In genomic region chr11:101155728-101156371, GRCm38 (mm10) we compare ENCODE assay signal across 9 mouse cellular contexts. TPM values are rescaled to one million over a fixed set of nuclear protein-coding genes. Genes with fewer than 3 reads are reported as not detected.
DNase-seq lines count a peak whose midpoint lies in the region; ATAC-seq lines count a peak whose summit lies in the region.
"Had no signal": no experiment of that assay in that cellular context is flagged by ENCODE, and none has a peak within 500 bp of the region (broad histone marks: within the 10 kb centered on the region; RNA-seq: fewer than 3 reads in every experiment).

Gene Tubg2 (plus strand): TSS chr11:101155907.

- H3K27ac ChIP-seq in midbrain, embryonic 12.5 days (replicated peaks), result peak within 1 kb of the TSS; percentile 83
- no peak within 1 kb of the TSS; the same call in 1 of the 2 replicates for H3K27ac ChIP-seq in stomach, embryonic 14.5 days (ENCODE audit: low read length)

- H3K4me2 ChIP-seq in midbrain, embryonic 12.5 days (replicated peaks), result peak within 1 kb of the TSS; percentile 65
- H3K4me2 ChIP-seq in stomach, embryonic 14.5 days (replicated peaks; ENCODE audit: low read depth, low read length), result peak within 1 kb of the TSS; percentile 58

- peaks cover 37% of the 10 kb centered on the region for H3K27me3 ChIP-seq in midbrain, embryonic 12.5 days
- H3K27me3 ChIP-seq in stomach, embryonic 14.5 days (ENCODE audit: control insufficient read depth, insufficient read depth, low read length), result no peaks in the 10 kb centered on the region

- DNase-seq in heart, adult 11 months, result peak; percentile 97
- no peak for DNase-seq in heart, postnatal 25 days (ENCODE audit: low spot score)
- DNase-seq in cerebellum, adult 9-10 months, result peak; percentile 85
- peak; percentile 69 to 72 for DNase-seq in frontal cortex, postnatal 10 days (ENCODE audit: low spot score in 2 of 2)
- peak; percentile 87 for DNase-seq in left cerebral cortex, postnatal 36 days (ENCODE audit: low spot score in 2 of 2)

- H3K9me3 ChIP-seq in midbrain, embryonic 12.5 days, result no peaks in the 10 kb centered on the region
- H3K9me3 ChIP-seq in stomach, embryonic 14.5 days (ENCODE audit: control insufficient read depth, low read depth, low read length), result no peaks in the 10 kb centered on the region
- H3K9me3 ChIP-seq: G1E had no signal

- peak; percentile 60 for ATAC-seq in inflammation-experienced regulatory T-cells, adult 6 months
- ATAC-seq in midbrain, embryonic 12.5 days (ENCODE audit: low FRiP score, low read depth), result peak; percentile 41; the same call in 1 of the 2 replicates
- ATAC-seq in stomach, embryonic 14.5 days (ENCODE audit: insufficient number of reproducible peaks, insufficient read depth, low FRiP score, low read depth), result peak; percentile 70; the same call in 1 of the 2 replicates

- no peaks in the 10 kb centered on the region for H3K36me3 ChIP-seq in midbrain, embryonic 12.5 days
- no peaks in the 10 kb centered on the region for H3K36me3 ChIP-seq in stomach, embryonic 14.5 days (ENCODE audit: control insufficient read depth, insufficient read depth, low read length)
- H3K36me3 ChIP-seq: G1E had no signal

- peak within 1 kb of the TSS; percentile 43 for H3K4me3 ChIP-seq in midbrain, embryonic 12.5 days
- peak within 1 kb of the TSS; percentile 30 for H3K4me3 ChIP-seq in stomach, embryonic 14.5 days (ENCODE audit: low read depth, low read length)

- WGBS in midbrain, embryonic 12.5 days, result 2% methylated on average over 36 of the region's 36 CpGs
- 2% methylated on average over 36 of the region's 36 CpGs for WGBS in stomach, embryonic 14.5 days

- intact Hi-C loops in heart, postnatal 25 days (cut with DNase I), result no loop called here
- intact Hi-C loops in left cerebral cortex, postnatal 36 days (cut with DNase I), result no loop called here

- peaks cover 12% of the 10 kb centered on the region for H3K4me1 ChIP-seq in midbrain, embryonic 12.5 days
- peaks cover 9% of the 10 kb centered on the region for H3K4me1 ChIP-seq in stomach, embryonic 14.5 days (ENCODE audit: control insufficient read depth, insufficient read depth, low read length)

- H3K9ac ChIP-seq in midbrain, embryonic 12.5 days (replicated peaks), result peak within 1 kb of the TSS; percentile 64
- peak within 1 kb of the TSS; percentile 25 for H3K9ac ChIP-seq in stomach, embryonic 14.5 days (replicated peaks; ENCODE audit: low read depth, low read length)

RNA-seq across cellular contexts. Expression of gene Tubg2, which starts in this region (rescaled TPM):
- total RNA-seq in heart, postnatal 25 days (2021), result 1 to 10 TPM; 2.5 to 3.9 TPM
- 1 to 10 TPM; 1.2 to 1.8 (median 1.5) TPM for polyA plus RNA-seq in inflammation-experienced regulatory T-cells, adult 6 months (2017; shearing (Covaris generic))
- total RNA-seq in left cerebral cortex, postnatal 36 days (2021), result 10 to 100 TPM; 49.7 to 62.4 TPM
- polyA plus RNA-seq in midbrain, embryonic 12.5 days (2016; fragmentation: Nextera tagmentation; extraction: Ambion mirVana), result 9.0 and 10.3 TPM in 2 replicates
- 3.6 and 4.5 TPM in 2 replicates for polyA plus RNA-seq in stomach, embryonic 14.5 days (2014; fragmentation: Nextera tagmentation; extraction: Ambion mirVana)
- total RNA-seq: G1E had no signal
- polyA plus RNA-seq: G1E had no signal

Comparison
In these comparisons a context has a peak if more than half of its experiments do, and no peak if none do; other contexts are left out.
1. RNA of gene Tubg2 (total RNA-seq): 49.7 to 62.4 TPM in left cerebral cortex, postnatal 36 days; 2.5 to 3.9 TPM in heart, postnatal 25 days; every median in the first group is over 10 times any median in the second.
2. Peak in every context shown above with its lines, with median percentiles within 50 percentile points of each other: ATAC-seq.